Mouse (Mus musculus): ENCODE data around the gene Slc22a23. TPM values are rescaled to one million over a fixed set of nuclear protein-coding genes. Genes with fewer than 3 reads are reported as not detected.

Gene Slc22a23
- total RNA-seq, 2 experiments from 2014 or later: 96.1 to 177 TPM

DNA sequence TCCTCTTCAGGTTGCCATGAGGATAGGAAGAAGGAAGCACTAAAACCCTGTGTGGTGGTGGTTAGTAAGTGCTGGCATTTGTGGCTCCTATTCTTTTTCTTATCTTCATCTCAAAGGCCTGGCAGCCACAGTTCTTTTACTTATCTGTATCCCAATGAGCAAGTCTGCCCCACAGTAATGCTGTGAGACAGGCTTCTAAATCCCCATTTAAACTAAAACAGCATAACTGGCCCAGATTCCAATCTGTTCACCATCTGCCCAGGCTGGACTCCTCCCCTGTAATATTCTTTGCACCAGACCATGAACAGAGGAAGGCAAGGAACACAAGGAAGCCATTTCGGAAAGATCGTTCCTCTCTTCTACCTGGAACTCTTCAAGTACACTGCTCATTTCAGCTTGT lies 70.6 kb downstream of the Slc22a23 start:
- no peak for ATAC-seq (replicated peaks; ENCODE audit: low FRiP score, poor library complexity, severe bottlenecking)

DNA sequence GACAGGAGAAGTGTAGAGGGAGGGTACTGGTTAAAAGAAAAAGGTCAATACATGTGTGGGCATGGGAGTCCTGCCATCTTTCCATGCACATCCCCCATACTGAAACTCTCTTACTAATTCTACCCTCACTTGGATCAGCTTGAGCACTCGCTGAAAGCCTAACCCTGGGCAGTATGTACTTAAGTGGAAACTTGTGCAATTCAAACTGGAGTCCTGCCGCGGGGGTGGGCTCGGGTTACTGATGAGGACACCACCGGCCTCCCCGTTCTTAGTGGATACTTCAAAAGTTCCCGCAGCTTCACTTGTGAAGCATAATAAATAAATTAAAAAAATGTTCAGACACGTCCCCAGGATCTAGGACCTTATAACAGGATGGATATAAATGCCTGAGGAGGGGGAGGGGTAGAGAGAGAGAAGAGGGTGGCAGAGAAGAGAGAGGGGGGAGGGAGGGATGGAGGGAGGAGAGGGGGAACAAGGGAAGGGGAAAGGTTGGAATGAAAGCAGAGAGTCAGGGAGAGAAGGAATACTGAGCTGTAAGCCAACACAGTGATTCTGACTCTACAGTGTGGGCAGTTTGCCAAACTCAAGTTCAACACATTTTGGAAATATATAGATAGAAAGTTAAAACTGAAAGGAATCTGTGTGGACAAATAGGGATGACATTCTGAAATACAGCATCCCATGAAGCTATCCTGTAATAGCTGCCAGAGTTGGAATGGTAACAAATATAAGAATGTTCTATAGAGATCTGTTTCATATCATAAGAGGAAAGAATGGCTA lies 72.5 kb downstream of the Slc22a23 start:
- ATAC-seq (replicated peaks; ENCODE audit: low FRiP score, poor library complexity, severe bottlenecking): no peak

DNA sequence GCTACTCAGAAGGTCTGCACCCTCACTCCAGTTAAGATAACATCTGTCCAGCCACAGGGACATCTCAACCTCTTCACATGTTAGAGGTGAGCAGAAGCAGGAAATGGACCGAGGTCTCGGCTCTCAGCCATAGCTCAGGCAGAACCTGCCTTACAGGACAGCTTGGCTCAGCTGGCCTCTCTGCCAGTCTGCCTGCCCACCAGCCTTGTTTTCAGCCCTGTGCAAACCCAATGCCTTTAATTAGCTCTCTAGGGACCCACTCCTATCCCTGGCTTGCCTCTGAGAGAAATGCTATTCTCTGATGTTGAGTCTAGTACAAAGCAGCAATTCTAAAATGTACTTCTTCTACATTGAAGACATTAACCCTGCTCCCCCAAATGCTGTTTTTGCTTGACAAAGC lies 73.3 kb downstream of the Slc22a23 start:
- ATAC-seq (replicated peaks; ENCODE audit: low FRiP score, poor library complexity, severe bottlenecking): peak; percentile 44; the same call in 1 of the 2 replicates

DNA sequence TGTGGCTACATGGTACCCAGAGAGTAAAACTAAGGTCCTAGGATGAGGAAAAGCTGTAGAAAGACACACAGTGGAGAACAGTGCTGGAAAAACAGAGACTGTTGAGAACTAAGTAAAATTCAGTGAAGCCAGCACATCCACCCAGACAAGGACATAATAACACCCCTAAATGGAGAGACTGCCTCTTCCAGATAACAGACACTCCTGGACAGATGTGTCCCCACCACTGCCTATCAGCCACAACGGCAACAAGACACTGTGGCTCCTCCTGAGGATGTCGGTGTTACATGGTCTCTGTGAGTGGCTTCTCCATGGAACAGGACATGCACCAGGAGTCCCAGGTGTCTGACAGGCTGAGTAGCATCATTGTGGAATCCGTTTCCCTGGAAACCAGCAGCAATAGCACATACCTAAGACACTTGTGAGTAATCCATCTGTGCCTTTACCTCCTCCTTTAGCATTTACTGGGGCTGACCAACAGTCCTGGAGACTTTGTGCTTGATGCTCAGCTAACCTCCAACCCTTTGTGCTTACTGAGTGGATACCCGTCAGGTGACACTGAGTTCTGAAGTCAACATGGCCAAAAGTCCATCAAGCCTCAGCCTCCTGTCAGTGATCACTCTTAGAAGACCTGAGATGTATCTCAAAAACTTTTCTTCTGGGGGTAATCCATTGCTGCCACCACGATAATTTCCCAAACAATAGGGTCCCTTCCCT lies 73.9 kb downstream of the Slc22a23 start:
- peak; percentile 80 for ATAC-seq (replicated peaks; ENCODE audit: low FRiP score, poor library complexity, severe bottlenecking)

GRCm38 (mm10) chr13:34269376-34269991 lies 75.5 kb downstream of the Slc22a23 start:
- no peak for ATAC-seq (replicated peaks; ENCODE audit: low FRiP score, poor library complexity, severe bottlenecking)

- ATAC-seq (replicated peaks; ENCODE audit: low FRiP score, poor library complexity, severe bottlenecking): no peak
These were observed 77.9 kb downstream of the Slc22a23 start for GRCm38 (mm10) chr13:34266942-34267660.

DNA sequence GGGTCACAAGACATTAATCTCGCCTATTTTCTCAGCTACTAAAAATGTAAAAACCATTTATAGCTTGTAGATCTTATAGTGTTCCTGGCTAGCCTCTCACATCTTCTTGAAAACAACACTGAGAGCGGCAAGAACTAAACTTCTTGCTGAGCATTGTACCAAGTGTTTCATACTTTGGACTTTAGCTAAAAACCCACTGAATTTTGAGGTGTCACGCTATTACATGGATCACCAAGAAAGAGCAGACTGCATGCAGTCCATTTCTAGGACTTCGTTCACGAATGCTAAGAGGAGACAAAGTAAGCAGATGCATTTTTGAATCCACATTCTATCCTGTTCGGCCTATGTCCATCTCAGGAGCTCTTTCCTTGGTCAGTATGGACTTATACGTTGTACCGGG lies 78.9 kb downstream of the Slc22a23 start:
- no peak for ATAC-seq (replicated peaks; ENCODE audit: low FRiP score, poor library complexity, severe bottlenecking)

GRCm38 (mm10) chr13:34265576-34265975 lies 79.4 kb downstream of the Slc22a23 start:
- no peak for ATAC-seq (replicated peaks; ENCODE audit: low FRiP score, poor library complexity, severe bottlenecking)

DNA sequence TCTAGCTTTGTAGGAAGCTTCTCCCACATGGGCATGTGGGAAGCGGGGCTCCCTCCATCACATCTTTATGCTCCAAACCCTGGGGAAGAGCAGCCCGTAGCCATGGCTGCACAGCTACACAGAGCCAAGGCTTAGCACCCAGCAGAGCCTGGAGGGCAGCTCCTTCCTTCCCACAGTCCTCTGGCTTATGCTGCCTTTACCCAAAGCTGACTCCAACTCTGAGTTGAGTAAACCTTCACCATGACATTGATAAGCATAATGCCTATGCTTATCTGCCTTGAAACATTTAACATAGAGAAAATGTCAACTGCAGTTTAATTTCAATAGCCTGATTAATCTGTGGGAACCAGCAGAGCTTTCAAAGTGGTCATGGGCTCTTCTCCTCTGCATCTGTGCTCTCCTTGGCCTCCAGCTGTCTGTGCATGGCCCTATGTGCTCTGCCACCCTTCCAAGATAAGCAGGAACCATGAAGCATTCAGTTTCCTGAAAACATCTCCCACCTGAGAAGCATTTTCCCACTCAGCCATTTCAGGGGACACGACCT lies 79.9 kb downstream of the Slc22a23 start:
- ATAC-seq (replicated peaks; ENCODE audit: low FRiP score, poor library complexity, severe bottlenecking): peak; percentile 39; the same call in 1 of the 2 replicates

- ATAC-seq (replicated peaks; ENCODE audit: low FRiP score, poor library complexity, severe bottlenecking): no peak
These were observed 80.5 kb downstream of the Slc22a23 start for GRCm38 (mm10) chr13:34264508-34264907.

- no peak for ATAC-seq (replicated peaks; ENCODE audit: low FRiP score, poor library complexity, severe bottlenecking)
These were observed 86.2 kb downstream of the Slc22a23 start for GRCm38 (mm10) chr13:34258765-34259164.

- ATAC-seq (replicated peaks; ENCODE audit: low FRiP score, poor library complexity, severe bottlenecking): no peak
These were observed 87.8 kb downstream of the Slc22a23 start for GRCm38 (mm10) chr13:34257177-34257576.

GRCm38 (mm10) chr13:34256676-34257075 lies 88.3 kb downstream of the Slc22a23 start:
- no peak for ATAC-seq (replicated peaks; ENCODE audit: low FRiP score, poor library complexity, severe bottlenecking)

DNA sequence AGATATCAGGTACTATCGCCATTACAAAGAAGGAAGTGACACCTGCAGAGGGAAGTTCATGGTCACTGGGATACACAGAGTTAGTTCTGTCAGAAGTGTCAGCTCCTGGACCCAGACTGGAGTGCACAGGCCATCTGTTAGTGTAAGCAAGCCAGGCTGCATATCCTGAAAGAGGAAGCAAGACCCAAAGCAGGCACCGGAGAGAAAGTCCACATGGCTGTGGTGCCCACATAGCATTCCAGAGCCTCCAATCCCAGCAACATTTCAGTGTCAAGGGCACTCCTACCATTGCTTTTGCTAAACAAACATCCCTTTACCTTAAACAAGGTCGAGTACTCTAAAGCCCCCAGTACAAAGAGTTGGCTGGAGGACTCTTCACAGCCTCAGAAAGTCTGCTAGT lies 89.7 kb downstream of the Slc22a23 start:
- ATAC-seq (replicated peaks; ENCODE audit: low FRiP score, poor library complexity, severe bottlenecking): no peak

DNA sequence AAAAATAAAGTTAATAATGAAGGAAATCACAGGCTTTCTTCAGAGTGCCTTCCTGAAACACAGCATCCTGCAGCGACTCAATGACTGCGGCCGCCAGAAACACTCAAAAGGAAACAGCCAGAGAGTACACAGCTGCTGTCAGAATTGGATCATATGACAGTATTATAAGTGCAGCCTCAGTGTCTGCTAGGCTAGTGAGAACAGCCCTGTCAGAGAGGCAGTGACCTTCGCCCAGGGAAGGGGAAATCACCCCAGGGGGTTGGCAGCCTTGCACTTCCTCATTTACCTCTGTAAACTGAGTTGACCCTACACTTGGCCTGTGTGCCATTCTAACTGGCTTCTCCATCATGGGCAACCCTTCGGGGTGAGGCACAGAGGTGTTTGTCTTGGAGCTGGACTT lies 90.3 kb downstream of the Slc22a23 start:
- ATAC-seq (replicated peaks; ENCODE audit: low FRiP score, poor library complexity, severe bottlenecking): no peak

GRCm38 (mm10) chr13:34253736-34254135 lies 91.2 kb downstream of the Slc22a23 start:
- no peak for ATAC-seq (replicated peaks; ENCODE audit: low FRiP score, poor library complexity, severe bottlenecking)

DNA sequence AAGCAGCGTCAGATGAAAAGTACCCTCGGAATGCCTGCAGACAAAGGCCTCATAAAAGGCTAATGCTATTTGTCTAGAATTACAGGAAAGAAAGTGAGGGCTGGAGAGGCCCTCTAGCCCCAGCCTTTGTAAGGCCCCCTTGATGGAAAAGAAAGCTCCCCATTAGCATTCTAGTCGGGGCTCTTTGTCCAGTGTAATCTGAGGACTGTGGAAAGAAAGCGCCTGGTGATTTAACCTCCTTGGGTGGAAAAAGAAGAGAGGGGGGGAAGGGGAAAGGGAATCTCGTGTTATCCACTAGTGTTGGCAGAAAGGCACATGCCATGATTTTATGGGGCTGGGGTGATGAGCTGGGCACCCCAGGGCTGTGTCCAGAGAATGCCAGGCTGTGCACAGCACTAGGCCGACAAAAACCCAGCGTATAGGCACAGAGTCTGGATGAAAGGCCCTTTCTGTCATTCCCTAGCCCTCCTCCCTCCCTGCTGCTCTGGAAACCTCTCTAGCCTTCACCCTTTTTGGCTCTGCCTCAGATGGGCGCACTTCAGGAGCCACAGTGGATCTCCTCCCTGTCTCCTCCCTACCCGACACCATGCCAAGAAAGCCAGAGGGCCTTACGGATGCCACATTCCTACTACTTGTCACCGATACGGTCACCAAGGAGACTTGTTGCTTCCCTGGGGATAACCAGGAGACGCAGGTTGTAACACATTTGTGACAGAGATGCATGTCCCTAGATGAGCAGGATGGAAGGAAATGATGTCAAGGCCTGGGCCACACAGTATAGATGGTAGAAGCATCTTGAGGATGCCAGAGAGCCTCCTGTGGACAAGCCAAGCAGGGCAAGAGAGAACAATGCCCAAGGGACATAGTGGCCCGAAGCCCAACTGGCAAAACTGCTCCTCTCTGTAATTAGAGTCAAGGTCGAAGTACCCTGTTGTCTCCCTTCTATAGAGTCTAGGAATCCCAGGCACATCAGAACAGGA lies 95.8 kb downstream of the Slc22a23 start:
- ATAC-seq (replicated peaks; ENCODE audit: low FRiP score, poor library complexity, severe bottlenecking): no peak

- ATAC-seq (replicated peaks; ENCODE audit: low FRiP score, poor library complexity, severe bottlenecking): no peak
These were observed 96.9 kb downstream of the Slc22a23 start for GRCm38 (mm10) chr13:34248107-34248506.

DNA sequence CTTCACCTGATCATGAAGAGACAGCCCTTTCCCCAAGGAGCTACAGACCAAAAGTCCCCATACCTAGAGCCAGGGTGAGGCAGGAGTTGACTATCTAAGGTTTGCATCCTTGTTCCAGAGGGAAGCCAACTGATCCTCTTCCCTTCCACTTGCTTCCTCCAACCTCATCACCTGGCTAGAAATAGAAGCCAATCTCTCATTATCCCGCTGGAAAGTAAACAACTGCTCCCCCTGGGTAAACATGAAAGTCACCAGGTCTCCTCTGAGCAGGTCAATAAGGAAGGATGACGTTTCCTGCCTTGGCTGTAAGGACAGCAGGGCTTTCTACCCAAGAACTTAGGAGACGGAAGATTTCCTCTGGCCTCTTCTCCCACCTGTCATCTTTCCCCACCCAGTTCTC lies 98.2 kb downstream of the Slc22a23 start:
- ATAC-seq (replicated peaks; ENCODE audit: low FRiP score, poor library complexity, severe bottlenecking): no peak

All from erythroblast, adult 5-6 weeks (primary cell).